Mouse (Mus musculus) embryonic fibroblast, embryonic 13.5 days (primary cell): Measurements from ENCODE around the gene Foxa3.

ENCODE experiments used
- CTCF ChIP-seq: IDR thresholded peaks from 2 replicates; pipeline ENCODE4 v1.5.1; 2011; ENCODE audit warnings: mild to moderate bottlenecking, control low read depth, low read length, moderate library complexity, borderline replicate concordance; ENCODE audit not compliant: insufficient read depth
- POLR2A ChIP-seq: IDR thresholded peaks from 2 replicates; pipeline ENCODE4 v1.6.1; 2011; ENCODE audit warnings: low read depth, mild to moderate bottlenecking, control low read depth, low read length, moderate library complexity

DNA sequence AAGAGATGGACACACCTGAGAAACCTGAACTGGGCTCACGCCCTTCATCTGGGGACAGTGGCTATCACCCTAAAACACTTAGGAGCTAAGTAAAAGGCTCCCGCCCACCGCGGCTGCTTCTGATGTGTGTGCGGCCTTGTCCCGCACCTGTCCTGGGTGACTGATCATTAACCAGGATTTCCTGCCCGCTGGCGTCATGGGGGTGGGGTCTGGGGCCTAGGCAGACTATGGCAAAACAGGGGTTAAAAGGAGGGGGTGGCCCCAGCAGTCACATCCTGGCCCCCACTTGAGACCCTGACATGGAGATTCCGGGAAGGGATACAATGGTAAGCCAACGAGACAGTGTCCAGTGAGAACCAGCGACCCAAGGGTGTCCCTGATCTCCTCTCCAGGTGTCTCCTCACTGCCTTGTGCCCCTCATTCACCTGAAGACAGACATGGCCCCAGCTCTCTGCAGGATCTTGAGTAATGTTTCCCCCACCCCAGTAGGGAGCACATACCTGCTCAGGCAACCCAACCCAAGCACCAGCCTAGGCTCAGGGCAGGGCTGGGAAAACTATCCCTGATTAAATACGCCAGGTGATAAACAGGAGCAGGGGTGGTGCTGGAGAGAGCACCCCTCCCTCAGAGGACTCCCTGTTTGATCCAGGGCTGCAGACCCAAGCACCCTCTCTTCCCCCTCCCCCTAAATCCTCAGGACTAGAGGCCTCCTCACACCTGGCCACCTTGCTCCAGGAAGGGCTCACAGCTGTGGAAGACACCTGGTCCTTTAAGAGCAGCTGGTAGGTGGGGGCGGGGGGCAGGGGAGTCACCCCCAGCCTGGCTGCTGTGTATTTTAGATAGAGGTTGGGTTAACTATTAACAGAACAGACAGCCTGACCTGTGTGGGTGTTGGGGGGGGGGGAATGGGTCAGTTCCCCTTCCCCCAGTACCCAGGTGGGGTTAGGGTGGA is 16.0 kb downstream of the Foxa3 start:
- TF ChIP-seq CTCF: no peak
- TF ChIP-seq POLR2A: no peak
